Mouse (Mus musculus): ENCODE results near the gene Aig1. TPM values are rescaled to one million over a fixed set of nuclear protein-coding genes. Genes with fewer than 3 reads are reported as not detected.

The Aig1 gene
- total and polyA plus RNA-seq, 3 experiments = 0.13 TPM; not detected in 2

- Histone ChIP-seq H3K4me3 (ENCODE audit: control insufficient read depth in 1 of 2, insufficient read depth in 1 of 2, low read depth in 2 of 2, low read length in 2 of 2) (no peak overlapping the region), H3K9ac (ENCODE audit: control insufficient read depth, low read depth, low read length, poor library complexity, severe bottlenecking) (no peak overlapping the region), H3K9me3 (replicated peaks; ENCODE audit: insufficient read depth, low read length) (no peaks in the 10 kb centered on the region), H3K4me1 (ENCODE audit: control insufficient read depth in 1 of 2, insufficient read depth in 2 of 2, low read length in 2 of 2) (no peaks in the 10 kb centered on the region), H3K36me3 (ENCODE audit: control insufficient read depth in 1 of 2, insufficient read depth in 2 of 2, low read length in 2 of 2) (no peaks in the 10 kb centered on the region), H3K79me2 (ENCODE audit: control insufficient read depth, insufficient read depth, low read length, poor library complexity) (no peaks in the 10 kb centered on the region), H3K27ac (ENCODE audit: control insufficient read depth, low read depth, low read length) (no peak overlapping the region), H3K27me3 (ENCODE audit: control insufficient read depth in 1 of 2, insufficient read depth in 2 of 2, low read length in 2 of 2) (no peaks in the 10 kb centered on the region)
- DNase-seq (ENCODE audit: low read depth, low spot score) = no peak
- no peak for TF ChIP-seq EP300 (IDR thresholded peaks at IDR 0.05; ENCODE audit: low read depth in 1 of 2, low read length in 2 of 2)
- no peak for TF ChIP-seq MYC (IDR thresholded peaks at IDR 0.05; ENCODE audit: low read depth, low read length)
- TF ChIP-seq SMC3 (IDR thresholded peaks at IDR 0.05; ENCODE audit: low read depth, low read length) = no peak
- TF ChIP-seq GATA1 (IDR thresholded peaks at IDR 0.05; ENCODE audit: low read depth, low read length) = no peak
Measured at GRCm38 (mm10) chr10:13875038-13875420, 6.2 kb upstream of the Aig1 start.

GRCm38 (mm10) chr10:13874301-13875037 is 5.7 kb upstream of the Aig1 start:
- no peak for DNase-seq (ENCODE audit: low read depth, low spot score)
- Histone ChIP-seq H3K9me3 (replicated peaks; ENCODE audit: insufficient read depth, low read length) (no peaks in the 10 kb centered on the region), H3K79me2 (ENCODE audit: control insufficient read depth, insufficient read depth, low read length, poor library complexity) (no peaks in the 10 kb centered on the region), H3K27ac (ENCODE audit: control insufficient read depth, low read depth, low read length) (no peak overlapping the region), H3K4me3 (ENCODE audit: control insufficient read depth in 1 of 2, insufficient read depth in 1 of 2, low read depth in 2 of 2, low read length in 2 of 2) (no peak overlapping the region), H3K27me3 (ENCODE audit: control insufficient read depth in 1 of 2, insufficient read depth in 2 of 2, low read length in 2 of 2) (no peaks in the 10 kb centered on the region), H3K36me3 (ENCODE audit: control insufficient read depth in 1 of 2, insufficient read depth in 2 of 2, low read length in 2 of 2) (no peaks in the 10 kb centered on the region), H3K9ac (ENCODE audit: control insufficient read depth, low read depth, low read length, poor library complexity, severe bottlenecking) (no peak overlapping the region), H3K4me1 (ENCODE audit: control insufficient read depth in 1 of 2, insufficient read depth in 2 of 2, low read length in 2 of 2) (no peaks in the 10 kb centered on the region)
- TF ChIP-seq HCFC1 (IDR thresholded peaks at IDR 0.05; ENCODE audit: low read depth, low read length) = no peak
- TF ChIP-seq E2F4 (IDR thresholded peaks at IDR 0.05; ENCODE audit: borderline replicate concordance, low read depth, low read length) = no peak
- TF ChIP-seq SIN3A (IDR thresholded peaks at IDR 0.05; ENCODE audit: low read length) = no peak
- no peak for TF ChIP-seq CTCF (IDR thresholded peaks at IDR 0.05 in 2 of 3, conservative IDR thresholded peaks at IDR 0.05 in 1 of 3; ENCODE audit: control insufficient read depth in 1 of 3, insufficient read depth in 1 of 3, low read depth in 2 of 3, low read length in 3 of 3, poor library complexity in 1 of 3, severe bottlenecking in 1 of 3)
- no peak for TF ChIP-seq MAX (IDR thresholded peaks at IDR 0.05; ENCODE audit: low read length)
- TF ChIP-seq CHD1 (IDR thresholded peaks at IDR 0.05; ENCODE audit: low read depth, low read length) = no peak

- no peaks in the 10 kb centered on the region for H3K79me2 ChIP-seq (ENCODE audit: control insufficient read depth, insufficient read depth, low read length, poor library complexity)
- no peaks in the 10 kb centered on the region for H3K9me3 ChIP-seq (replicated peaks; ENCODE audit: insufficient read depth, low read length)
- no peak overlapping the region for H3K9ac ChIP-seq (ENCODE audit: control insufficient read depth, low read depth, low read length, poor library complexity, severe bottlenecking)
- H3K36me3 ChIP-seq (ENCODE audit: control insufficient read depth in 1 of 2, insufficient read depth in 2 of 2, low read length in 2 of 2) = no peaks in the 10 kb centered on the region
- no peaks in the 10 kb centered on the region for H3K4me1 ChIP-seq (ENCODE audit: control insufficient read depth in 1 of 2, insufficient read depth in 2 of 2, low read length in 2 of 2)
- H3K4me3 ChIP-seq (ENCODE audit: control insufficient read depth in 1 of 2, insufficient read depth in 1 of 2, low read depth in 2 of 2, low read length in 2 of 2) = no peak overlapping the region
- no peak for DNase-seq (ENCODE audit: low read depth, low spot score)
- H3K27me3 ChIP-seq (ENCODE audit: control insufficient read depth in 1 of 2, insufficient read depth in 2 of 2, low read length in 2 of 2) = no peaks in the 10 kb centered on the region
- no peak overlapping the region for H3K27ac ChIP-seq (ENCODE audit: control insufficient read depth, low read depth, low read length)
- TF ChIP-seq MYC (IDR thresholded peaks at IDR 0.05; ENCODE audit: low read depth, low read length) (no peak), RAD21 (IDR thresholded peaks at IDR 0.05; ENCODE audit: low read depth, low read length) (no peak), RCOR1 (IDR thresholded peaks at IDR 0.05; ENCODE audit: low read depth, low read length) (no peak), E2F4 (IDR thresholded peaks at IDR 0.05; ENCODE audit: borderline replicate concordance, low read depth, low read length) (no peak), GABPA (IDR thresholded peaks at IDR 0.05; ENCODE audit: low read depth, low read length) (no peak), ZC3H11A (IDR thresholded peaks at IDR 0.05; ENCODE audit: low read depth, low read length) (no peak), ZMIZ1 (IDR thresholded peaks at IDR 0.05; ENCODE audit: low read depth, low read length) (no peak), HCFC1 (IDR thresholded peaks at IDR 0.05; ENCODE audit: low read depth, low read length) (no peak), MXI1 (IDR thresholded peaks at IDR 0.05; ENCODE audit: low read depth, low read length) (no peak), CHD1 (IDR thresholded peaks at IDR 0.05; ENCODE audit: low read depth, low read length) (no peak), EP300 (IDR thresholded peaks at IDR 0.05; ENCODE audit: low read depth in 1 of 2, low read length in 2 of 2) (no peak), ELF1 (IDR thresholded peaks at IDR 0.05; ENCODE audit: low read depth, low read length) (no peak), MAX (IDR thresholded peaks at IDR 0.05; ENCODE audit: low read length) (no peak), KAT2A (conservative IDR thresholded peaks at IDR 0.05; ENCODE audit: low read depth, low read length) (no peak)
Measured at GRCm38 (mm10) chr10:13870531-13870930, 1.8 kb upstream of the Aig1 start.
